Mouse (Mus musculus): ENCODE data around the gene Osbpl10. TPM values are rescaled to one million over a fixed set of nuclear protein-coding genes. Genes with fewer than 3 reads are reported as not detected.

The Osbpl10 gene
- total and polyA plus RNA-seq, 3 experiments = 0.19 TPM; not detected in 2

- in situ Hi-C loops (cut with MboI; ENCODE audit: low pct_ligation_motif_present, low pct_unique_long_range_greater_than_20kb, low sequenced_read_pairs) = no loop called here
- Histone ChIP-seq H3K4me1 (ENCODE audit: control insufficient read depth in 1 of 2, insufficient read depth in 2 of 2) (peaks cover 9 to 35% of the 10 kb centered on the region in 2 experiments), H3K4me3 (replicated peaks in 1 of 3; ENCODE audit: low read depth in 2 of 3, low read length in 2 of 3, poor library complexity in 1 of 3) (no peak overlapping the region), H3K9ac (ENCODE audit: insufficient read depth, low read depth) (no peak overlapping the region), H3K4me2 (ENCODE audit: insufficient read depth, low read depth, poor library complexity, severe bottlenecking) (no peak overlapping the region), H3K27ac (ENCODE audit: insufficient read depth, low read depth) (no peak overlapping the region), H3K79me2 (replicated peaks; ENCODE audit: control insufficient read depth, extremely low read depth, insufficient read depth, poor library complexity, severe bottlenecking) (no peaks in the 10 kb centered on the region), H3K27me3 (replicated peaks) (no peaks in the 10 kb centered on the region), H3K9me3 (replicated peaks; ENCODE audit: low read length) (no peaks in the 10 kb centered on the region), H3K36me3 (replicated peaks in 1 of 2; ENCODE audit: control insufficient read depth in 1 of 2, insufficient read depth in 1 of 2, low read length in 1 of 2) (no peaks in the 10 kb centered on the region)
- TF ChIP-seq ZMIZ1 (IDR thresholded peaks at IDR 0.05; ENCODE audit: low read depth, low read length) (no peak), MXI1 (IDR thresholded peaks at IDR 0.05; ENCODE audit: low read depth, low read length) (no peak)
- dilution Hi-C loops (cut with MboI; ENCODE audit: extremely low pct_ligation_motif_present, extremely low pct_unique_long_range_greater_than_20kb, low sequenced_read_pairs) = no loop called here
- DNase-seq (ENCODE audit: extremely low read depth) = peak; percentile 53
Observed at GRCm38 (mm10) chr9:115205491-115205890, 227.1 kb downstream of the Osbpl10 start.

GRCm38 (mm10) chr9:115206219-115206618, 227.8 kb downstream of the Osbpl10 start:
- no peaks in the 10 kb centered on the region for H3K79me2 ChIP-seq (replicated peaks; ENCODE audit: control insufficient read depth, extremely low read depth, insufficient read depth, poor library complexity, severe bottlenecking)
- no peaks in the 10 kb centered on the region for H3K36me3 ChIP-seq (replicated peaks in 1 of 2; ENCODE audit: control insufficient read depth in 1 of 2, insufficient read depth in 1 of 2, low read length in 1 of 2)
- H3K9ac ChIP-seq (ENCODE audit: insufficient read depth, low read depth) = no peak overlapping the region
- dilution Hi-C loops (cut with MboI; ENCODE audit: extremely low pct_ligation_motif_present, extremely low pct_unique_long_range_greater_than_20kb, low sequenced_read_pairs) = no loop called here
- H3K4me2 ChIP-seq (ENCODE audit: insufficient read depth, low read depth, poor library complexity, severe bottlenecking) = no peak overlapping the region
- TF ChIP-seq ZMIZ1 (IDR thresholded peaks at IDR 0.05; ENCODE audit: low read depth, low read length) (no peak), ZNF384 (IDR thresholded peaks at IDR 0.05; ENCODE audit: low read depth, low read length) (no peak), BHLHE40 (IDR thresholded peaks at IDR 0.05; ENCODE audit: low read depth, low read length) (no peak), MAZ (IDR thresholded peaks at IDR 0.05; ENCODE audit: low read depth, low read length) (no peak), ZKSCAN1 (IDR thresholded peaks at IDR 0.05; ENCODE audit: borderline replicate concordance, low read depth, low read length) (no peak), UBTF (IDR thresholded peaks at IDR 0.05; ENCODE audit: low read depth, low read length) (no peak), MAX (IDR thresholded peaks at IDR 0.05; ENCODE audit: low read length) (no peak)
- H3K27me3 ChIP-seq (replicated peaks) = no peaks in the 10 kb centered on the region
- in situ Hi-C loops (cut with MboI; ENCODE audit: low pct_ligation_motif_present, low pct_unique_long_range_greater_than_20kb, low sequenced_read_pairs) = no loop called here
- no peak overlapping the region for H3K27ac ChIP-seq (ENCODE audit: insufficient read depth, low read depth)
- no peak for DNase-seq (ENCODE audit: extremely low read depth)
- no peak overlapping the region for H3K4me3 ChIP-seq (replicated peaks in 1 of 3; ENCODE audit: low read depth in 2 of 3, low read length in 2 of 3, poor library complexity in 1 of 3)
- H3K4me1 ChIP-seq (ENCODE audit: control insufficient read depth in 1 of 2, insufficient read depth in 2 of 2) = peaks cover 9 to 35% of the 10 kb centered on the region in 2 experiments
- no peaks in the 10 kb centered on the region for H3K9me3 ChIP-seq (replicated peaks; ENCODE audit: low read length)

- Histone ChIP-seq H3K4me1 (ENCODE audit: control insufficient read depth in 1 of 2, insufficient read depth in 2 of 2) (peaks cover 5 to 18% of the 10 kb centered on the region in 2 experiments; a peak in 3 of 4 replicates), H3K4me2 (ENCODE audit: insufficient read depth, low read depth, poor library complexity, severe bottlenecking) (no peak overlapping the region), H3K9ac (ENCODE audit: insufficient read depth, low read depth) (no peak overlapping the region), H3K27me3 (replicated peaks) (no peaks in the 10 kb centered on the region), H3K4me3 (replicated peaks in 1 of 3; ENCODE audit: low read depth in 2 of 3, low read length in 2 of 3, poor library complexity in 1 of 3) (no peak overlapping the region), H3K27ac (ENCODE audit: insufficient read depth, low read depth) (no peak overlapping the region), H3K36me3 (replicated peaks in 1 of 2; ENCODE audit: control insufficient read depth in 1 of 2, insufficient read depth in 1 of 2, low read length in 1 of 2) (no peaks in the 10 kb centered on the region), H3K9me3 (replicated peaks; ENCODE audit: low read length) (peaks cover 4% of the 10 kb centered on the region), H3K79me2 (replicated peaks; ENCODE audit: control insufficient read depth, extremely low read depth, insufficient read depth, poor library complexity, severe bottlenecking) (no peaks in the 10 kb centered on the region)
- dilution Hi-C loops (cut with MboI; ENCODE audit: extremely low pct_ligation_motif_present, extremely low pct_unique_long_range_greater_than_20kb, low sequenced_read_pairs) = no loop called here
- in situ Hi-C loops (cut with MboI; ENCODE audit: low pct_ligation_motif_present, low pct_unique_long_range_greater_than_20kb, low sequenced_read_pairs) = no loop called here
- no peak for TF ChIP-seq PAX5 (IDR thresholded peaks at IDR 0.05; ENCODE audit: low read length)
- no peak for TF ChIP-seq TBP (conservative IDR thresholded peaks at IDR 0.05; ENCODE audit: low read depth, low read length)
- no peak for TF ChIP-seq E2F4 (IDR thresholded peaks at IDR 0.05; ENCODE audit: insufficient replicate concordance, low read depth, low read length)
- TF ChIP-seq POLR2AphosphoS2 (IDR thresholded peaks at IDR 0.05; ENCODE audit: low read depth, low read length) = no peak
- DNase-seq (ENCODE audit: extremely low read depth) = no peak
Observed at GRCm38 (mm10) chr9:115209737-115210136, 231.4 kb downstream of the Osbpl10 start.

Data from CH12.LX (cell line).